Mouse (Mus musculus): ENCODE data around the gene Gabra1. TPM values are rescaled to one million over a fixed set of nuclear protein-coding genes. Genes with fewer than 3 reads are reported as not detected.

The Gabra1 gene
- polyA plus RNA-seq (2015; fragmentation: Nextera tagmentation; extraction: Ambion mirVana): 3.8 TPM in 2 replicates

- Histone ChIP-seq H3K4me1 (replicated peaks) (no peaks in the 10 kb centered on the region), H3K9ac (peak within 1 kb of the TSS; percentile 53), H3K27ac (no peak within 1 kb of the TSS), H3K36me3 (no peaks in the 10 kb centered on the region), H3K4me3 (replicated peaks) (peak within 1 kb of the TSS; percentile 45), H3K27me3 (replicated peaks) (no peaks in the 10 kb centered on the region; the same call in 1 of the 2 replicates), H3K9me3 (no peaks in the 10 kb centered on the region), H3K4me2 (replicated peaks) (peak within 1 kb of the TSS; percentile 91)
- 2% methylated on average over 13 of the region's 13 CpGs for WGBS
- peak; percentile 75 for ATAC-seq
Measured at GRCm38 (mm10) chr11:42182825-42183152, at the start of gene Gabra1. TSS of gene Gabra1 (minus strand) at chr11:42182930.

GRCm38 (mm10) chr11:42181973-42182824 is 531 bp downstream of the Gabra1 start:
- Histone ChIP-seq H3K4me1 (replicated peaks) (no peaks in the 10 kb centered on the region), H3K9me3 (no peaks in the 10 kb centered on the region), H3K9ac (peak overlapping the region; percentile 53), H3K27ac (no peak overlapping the region), H3K27me3 (replicated peaks) (no peaks in the 10 kb centered on the region; the same call in 1 of the 2 replicates), H3K4me2 (replicated peaks) (peak overlapping the region; percentile 91), H3K36me3 (no peaks in the 10 kb centered on the region), H3K4me3 (replicated peaks) (peak overlapping the region; percentile 45)
- ATAC-seq: peak; percentile 86
- under 1% methylated on average over 35 of the region's 35 CpGs for WGBS

DNA sequence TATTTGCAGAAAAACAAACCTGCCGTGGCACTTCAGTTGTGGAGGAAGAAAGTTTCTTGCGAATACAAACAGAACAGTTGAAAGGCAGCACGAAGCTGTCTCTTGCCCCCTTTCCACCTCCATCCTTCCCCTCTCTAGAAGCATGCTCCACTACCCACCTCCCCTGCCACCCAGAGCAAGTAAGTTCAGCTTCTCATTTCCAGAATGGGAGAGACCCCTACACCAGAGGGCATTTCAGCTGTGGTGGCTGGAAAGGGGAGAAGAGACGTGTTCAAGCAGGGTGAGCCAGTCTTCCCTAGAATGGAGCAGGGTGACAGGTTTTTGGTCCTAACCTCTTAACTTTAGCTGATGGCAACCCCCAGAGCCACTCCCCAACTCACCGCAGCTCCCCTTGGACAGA is 1.3 kb downstream of the Gabra1 start:
- Histone ChIP-seq H3K27ac (no peak overlapping the region), H3K4me1 (replicated peaks) (no peaks in the 10 kb centered on the region), H3K9me3 (no peaks in the 10 kb centered on the region), H3K4me3 (replicated peaks) (peak overlapping the region; percentile 45), H3K4me2 (replicated peaks) (peak overlapping the region; percentile 91), H3K36me3 (no peaks in the 10 kb centered on the region), H3K27me3 (replicated peaks) (no peaks in the 10 kb centered on the region; the same call in 1 of the 2 replicates), H3K9ac (no peak overlapping the region)
- ATAC-seq: no peak
- WGBS: 21% methylated on average over 5 of the region's 5 CpGs

DNA sequence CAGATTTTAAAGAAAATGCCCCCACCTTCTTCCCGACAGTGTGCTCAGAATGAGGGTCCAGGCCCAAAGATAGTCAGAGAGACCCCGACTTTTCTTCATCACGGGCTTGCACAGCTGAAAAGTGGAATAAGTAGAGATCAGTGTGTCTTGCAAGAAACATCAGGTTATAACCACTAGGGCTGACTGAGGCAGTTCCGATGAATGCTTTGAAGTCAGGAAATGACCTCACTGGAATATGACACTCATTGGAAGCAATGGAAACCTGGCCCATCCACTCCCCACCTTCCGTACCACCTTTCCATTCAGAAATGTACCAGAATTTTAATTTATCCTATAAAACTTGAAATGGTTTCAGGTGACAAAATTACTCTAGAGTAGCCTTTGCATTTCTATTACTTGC is 3.2 kb downstream of the Gabra1 start:
- H3K27me3 ChIP-seq (replicated peaks): no peaks in the 10 kb centered on the region; the same call in 1 of the 2 replicates
- no peak for ATAC-seq

GRCm38 (mm10) chr11:42178296-42178695 is 4.4 kb downstream of the Gabra1 start:
- WGBS: 91% methylated on average over 2 of the region's 2 CpGs
- no peak for ATAC-seq
- Histone ChIP-seq H3K4me3 (replicated peaks) (no peak overlapping the region), H3K27ac (no peak overlapping the region), H3K36me3 (no peaks in the 10 kb centered on the region), H3K4me1 (replicated peaks) (no peaks in the 10 kb centered on the region), H3K9ac (no peak overlapping the region), H3K4me2 (replicated peaks) (no peak overlapping the region), H3K27me3 (replicated peaks) (no peaks in the 10 kb centered on the region; the same call in 1 of the 2 replicates), H3K9me3 (no peaks in the 10 kb centered on the region)

More for the DNA sequence above, 3.2 kb downstream of the Gabra1 start:
- WGBS: 82% methylated on average over 5 of the region's 5 CpGs
- Histone ChIP-seq H3K4me1 (replicated peaks) (no peaks in the 10 kb centered on the region), H3K27ac (no peak overlapping the region), H3K4me2 (replicated peaks) (no peak overlapping the region), H3K9ac (no peak overlapping the region), H3K4me3 (replicated peaks) (no peak overlapping the region), H3K36me3 (no peaks in the 10 kb centered on the region), H3K9me3 (no peaks in the 10 kb centered on the region)

DNA sequence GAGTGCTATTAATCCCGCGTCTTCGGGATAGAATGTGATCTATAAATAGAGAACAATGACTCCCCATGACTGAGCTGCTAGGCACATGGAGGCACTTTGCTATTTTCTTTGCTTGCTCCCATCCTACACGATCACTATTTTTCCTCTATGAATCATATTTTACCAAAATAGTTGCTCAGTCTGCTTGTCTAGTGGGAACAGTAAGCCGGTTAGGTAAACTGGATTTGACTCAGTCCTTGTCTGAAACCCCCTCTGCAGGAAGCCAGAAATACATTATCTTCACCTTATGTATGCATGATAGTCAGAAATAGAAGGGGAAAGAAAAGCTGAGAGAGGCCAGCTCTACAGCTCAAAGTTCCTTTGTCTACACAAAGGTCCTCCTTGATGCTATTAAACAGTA is 31.3 kb downstream of the Gabra1 start:
- no peaks in the 10 kb centered on the region for H3K4me1 ChIP-seq (replicated peaks)
- H3K27ac ChIP-seq: no peak overlapping the region
- no peak for ATAC-seq
- H3K9me3 ChIP-seq: no peaks in the 10 kb centered on the region
- 92% methylated on average over 5 of the region's 5 CpGs for WGBS
- no peak overlapping the region for H3K4me3 ChIP-seq (replicated peaks)
- no peaks in the 10 kb centered on the region for H3K36me3 ChIP-seq
- no peak overlapping the region for H3K9ac ChIP-seq
- H3K27me3 ChIP-seq (replicated peaks): no peaks in the 10 kb centered on the region
- H3K4me2 ChIP-seq (replicated peaks): no peak overlapping the region

DNA sequence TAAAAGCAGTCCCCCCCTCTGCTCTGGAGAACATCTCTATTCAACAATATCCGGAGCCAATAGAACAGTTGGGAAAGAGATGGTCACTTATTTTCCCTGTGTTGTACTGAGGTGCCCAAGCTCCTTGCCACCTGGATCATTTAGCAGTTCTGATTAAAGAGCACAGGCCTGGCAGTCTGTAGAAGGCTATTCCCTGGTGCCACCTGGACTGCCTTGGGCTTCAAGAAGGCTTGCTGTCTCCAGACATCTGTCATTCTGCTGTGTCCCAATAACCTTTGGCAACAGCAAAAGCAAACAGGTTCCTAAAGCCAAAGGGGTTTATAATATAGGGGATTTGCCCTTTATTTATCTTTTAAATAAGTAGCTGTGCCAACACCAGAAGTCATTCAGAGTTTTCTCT is 65.8 kb downstream of the Gabra1 start:
- no peak overlapping the region for H3K9ac ChIP-seq
- H3K9me3 ChIP-seq: no peaks in the 10 kb centered on the region
- H3K36me3 ChIP-seq: no peaks in the 10 kb centered on the region
- H3K27ac ChIP-seq: no peak overlapping the region
- no peaks in the 10 kb centered on the region for H3K4me1 ChIP-seq (replicated peaks)
- H3K4me3 ChIP-seq (replicated peaks): no peak overlapping the region
- no peak for ATAC-seq
- no peak overlapping the region for H3K4me2 ChIP-seq (replicated peaks)
- no peaks in the 10 kb centered on the region for H3K27me3 ChIP-seq (replicated peaks)
- 88% methylated on average over 1 of the region's 1 CpGs for WGBS

DNA sequence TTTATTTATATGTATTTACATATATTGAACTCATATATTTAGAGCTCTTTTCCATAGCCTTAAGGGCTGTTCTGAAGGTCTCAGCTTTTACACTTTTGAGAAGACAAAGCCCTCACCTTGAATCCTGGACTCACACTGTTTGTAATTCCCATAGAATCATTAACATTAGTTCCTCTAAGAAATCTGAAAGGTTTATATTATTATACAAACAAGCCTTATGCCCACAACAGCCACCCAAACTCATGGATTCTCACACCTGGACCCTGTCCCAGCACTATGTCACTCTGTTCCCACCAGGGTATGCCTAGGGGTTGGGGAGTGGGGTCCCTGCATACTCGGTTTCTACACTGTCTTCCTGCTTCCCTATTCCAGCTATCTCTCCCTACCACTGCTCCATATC is 72.7 kb downstream of the Gabra1 start:
- ATAC-seq: no peak
- H3K4me3 ChIP-seq (replicated peaks): no peak overlapping the region
- 62% methylated on average over 1 of the region's 1 CpGs for WGBS
- H3K4me2 ChIP-seq (replicated peaks): no peak overlapping the region
- H3K36me3 ChIP-seq: no peaks in the 10 kb centered on the region
- no peak overlapping the region for H3K9ac ChIP-seq
- no peaks in the 10 kb centered on the region for H3K4me1 ChIP-seq (replicated peaks)
- no peaks in the 10 kb centered on the region for H3K27me3 ChIP-seq (replicated peaks)
- no peaks in the 10 kb centered on the region for H3K9me3 ChIP-seq
- H3K27ac ChIP-seq: no peak overlapping the region

DNA sequence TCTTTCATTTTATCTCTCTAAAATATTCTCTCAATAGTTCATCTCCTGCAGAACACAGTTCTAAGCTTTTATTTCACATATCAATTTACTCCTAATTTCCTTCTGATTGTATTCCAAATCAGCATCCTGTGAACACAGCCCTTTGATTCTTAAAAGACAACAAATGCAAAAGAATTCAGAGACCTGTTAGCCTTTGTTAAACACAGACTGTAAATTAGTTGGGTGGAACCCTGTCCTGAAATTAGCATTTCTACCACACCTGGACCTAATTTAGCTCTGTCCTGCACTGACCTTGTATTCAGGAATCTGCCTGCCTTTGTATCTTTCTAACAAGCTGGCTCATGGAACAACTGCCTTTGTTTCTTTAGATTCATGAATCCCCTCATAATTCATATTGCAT is 73.1 kb downstream of the Gabra1 start:
- no peak for ATAC-seq

DNA sequence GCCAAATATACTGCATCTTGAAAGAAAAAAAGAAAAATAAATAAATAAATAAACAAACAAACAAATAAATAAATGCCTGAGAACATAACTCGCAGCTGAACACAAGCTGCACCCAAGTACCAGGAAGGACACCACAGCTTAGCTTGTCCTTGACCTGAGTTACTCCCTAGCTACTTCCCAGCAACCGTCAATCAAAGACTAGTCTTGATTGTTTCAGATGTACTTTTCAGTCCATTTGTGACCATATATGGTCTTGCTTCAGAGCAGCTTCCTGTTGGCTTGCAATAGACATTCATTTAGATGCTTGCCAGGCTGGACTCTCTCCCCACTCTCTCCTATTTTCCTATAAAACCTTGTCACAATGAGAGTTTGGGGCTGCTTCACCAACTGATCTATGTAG is 87.2 kb downstream of the Gabra1 start:
- Histone ChIP-seq H3K27me3 (replicated peaks) (no peaks in the 10 kb centered on the region), H3K9me3 (no peaks in the 10 kb centered on the region), H3K36me3 (no peaks in the 10 kb centered on the region), H3K4me2 (replicated peaks) (no peak overlapping the region), H3K4me1 (replicated peaks) (no peaks in the 10 kb centered on the region), H3K9ac (no peak overlapping the region), H3K4me3 (replicated peaks) (no peak overlapping the region), H3K27ac (no peak overlapping the region)
- no peak for ATAC-seq
- 89% methylated on average over 2 of the region's 2 CpGs for WGBS

More for the DNA sequence above, 73.1 kb downstream of the Gabra1 start:
- no peak overlapping the region for H3K4me3 ChIP-seq (replicated peaks)
- H3K4me1 ChIP-seq (replicated peaks): no peaks in the 10 kb centered on the region
- no peak overlapping the region for H3K4me2 ChIP-seq (replicated peaks)
- H3K36me3 ChIP-seq: no peaks in the 10 kb centered on the region
- no peaks in the 10 kb centered on the region for H3K27me3 ChIP-seq (replicated peaks)
- H3K27ac ChIP-seq: no peak overlapping the region
- H3K9me3 ChIP-seq: no peaks in the 10 kb centered on the region
- H3K9ac ChIP-seq: no peak overlapping the region

Other genes with a start within 250 kb of the Gabra1 start
- 1.1 and 1.2 TPM in 2 replicates for gene Gabrg2, start 182.1 kb downstream of the Gabra1 start, polyA plus RNA-seq (2015; fragmentation: Nextera tagmentation; extraction: Ambion mirVana)
- gene Gabra6, start 138.1 kb upstream of the Gabra1 start, polyA plus RNA-seq (2015; fragmentation: Nextera tagmentation; extraction: Ambion mirVana): not detected in 2 replicates
- gene Gabrb2, start 236.8 kb upstream of the Gabra1 start, polyA plus RNA-seq (2015; fragmentation: Nextera tagmentation; extraction: Ambion mirVana): 1.5 and 1.8 TPM in 2 replicates

Measured in intestine, embryonic 15.5 days (tissue).